Mouse (Mus musculus) embryo, embryonic 11 days (tissue): Measurements from ENCODE around the gene Rtraf.
A peak's percentile ranks its signal among the peaks of the same experiment; 100 is the strongest.
"Not testable (repeated sequence)": the region's sequence is repeated elsewhere in the genome, so short reads cannot be mapped to it uniquely, and the experiment has no call there.

Experiments used
- DNase-seq: peaks from one replicate; pipeline ENCODE4 v3.0.0-alpha.2; 2015

Gene Rtraf

DNA sequence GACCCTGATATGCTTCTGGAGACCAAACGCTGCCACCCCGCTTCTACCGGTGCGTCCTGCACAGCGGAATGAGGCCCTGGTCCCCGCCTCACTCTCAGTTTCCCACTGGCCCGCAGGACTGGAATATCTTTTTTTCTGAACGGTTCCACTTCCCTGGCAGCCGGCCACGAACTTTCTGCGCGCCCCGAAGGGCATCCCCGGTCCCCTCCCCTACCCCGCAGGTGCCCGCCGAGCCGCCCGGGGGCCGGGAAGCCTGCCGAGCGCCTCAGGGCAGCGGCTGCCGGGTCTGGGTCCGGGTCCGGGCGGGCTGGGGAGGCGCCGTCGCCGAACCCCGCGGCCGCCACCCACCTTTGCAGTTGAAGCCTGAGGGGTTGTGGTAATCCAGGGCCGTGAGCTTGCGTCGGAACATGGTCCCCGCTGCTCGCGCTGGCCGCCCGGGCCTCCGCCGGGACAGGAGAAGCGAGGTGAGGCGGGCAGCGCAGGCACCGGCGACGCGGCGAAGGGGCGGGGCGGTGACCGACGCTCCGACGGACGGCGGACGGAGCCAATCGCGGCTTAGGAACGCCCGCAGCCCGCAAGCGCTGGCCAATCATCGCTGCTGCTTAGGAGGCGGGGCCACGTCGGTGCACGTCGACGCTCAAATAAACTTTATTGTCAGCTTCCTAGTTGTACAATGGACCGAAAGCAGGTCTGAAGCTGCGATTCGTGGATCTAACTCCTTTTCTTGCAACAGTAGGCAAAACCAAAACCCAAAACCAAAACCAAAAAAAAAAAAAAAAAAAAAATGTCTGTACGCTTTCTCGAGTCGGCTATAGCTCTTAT lies at the start of gene Rtraf:
TSS of gene Rtraf (minus strand) at position 504 of the 822 bp plus-strand sequence.
- DNase-seq: peak; percentile 98

- no peak for DNase-seq
Measured at GRCm38 (mm10) chr14:19867286-19867935, 43.8 kb upstream of the Rtraf start.

- DNase-seq: not testable (repeated sequence)
Measured at GRCm38 (mm10) chr14:19865121-19865520, 41.5 kb upstream of the Rtraf start.

GRCm38 (mm10) chr14:19861311-19862080 lies 37.9 kb upstream of the Rtraf start:
- DNase-seq: no peak

- DNase-seq: no peak
Measured at GRCm38 (mm10) chr14:19860281-19860680, 36.7 kb upstream of the Rtraf start.

DNA sequence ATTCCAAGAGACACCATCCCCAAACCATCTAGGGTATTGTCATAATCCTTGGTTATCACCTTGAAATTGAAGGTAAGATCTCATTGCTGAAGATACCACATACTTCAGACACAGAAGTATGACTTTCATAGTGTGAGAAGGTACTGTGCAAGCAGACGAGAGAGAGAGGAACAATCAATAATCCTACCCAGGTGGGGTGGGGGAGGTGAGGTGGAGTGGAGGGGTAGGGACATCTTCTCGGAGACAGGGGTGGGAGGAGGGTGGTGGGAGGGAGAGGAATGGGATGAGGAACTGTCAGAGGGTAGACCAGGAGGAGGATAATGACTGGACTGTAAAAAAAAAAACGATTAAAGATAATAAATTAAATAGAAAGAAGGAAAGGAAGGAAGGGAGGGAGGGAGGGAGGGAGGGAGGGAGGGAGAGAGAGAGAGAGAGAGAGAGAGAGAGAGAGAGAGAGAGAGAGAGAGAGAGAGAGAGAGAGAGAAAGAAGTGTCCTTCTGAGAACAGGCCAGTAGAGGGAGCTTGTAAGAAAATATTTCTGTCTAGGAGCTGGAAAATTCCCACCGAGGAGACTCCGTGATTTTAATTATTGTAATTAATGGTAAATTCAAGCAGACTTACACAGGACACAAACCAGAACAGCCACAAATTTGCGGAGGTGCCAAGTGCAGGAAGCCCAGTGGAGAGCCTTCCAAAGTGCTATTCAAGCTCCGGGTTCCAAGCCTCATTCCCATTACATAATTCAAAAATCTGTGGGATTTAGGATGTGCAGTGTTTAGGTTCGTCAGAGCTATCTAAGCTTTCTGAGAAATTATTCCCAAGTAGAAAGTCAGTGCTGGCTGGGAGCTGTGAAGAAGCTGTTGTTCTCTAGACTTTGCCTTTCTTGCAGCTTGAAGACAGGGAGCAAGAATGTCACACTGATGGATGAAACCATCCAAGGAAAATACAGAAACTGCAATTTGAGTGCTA lies 35.5 kb upstream of the Rtraf start:
- DNase-seq: peak; percentile 57

- DNase-seq: no peak
Measured at GRCm38 (mm10) chr14:19858279-19858678, 34.7 kb upstream of the Rtraf start.

- no peak for DNase-seq
Measured at GRCm38 (mm10) chr14:19853471-19853870, 29.8 kb upstream of the Rtraf start.

DNA sequence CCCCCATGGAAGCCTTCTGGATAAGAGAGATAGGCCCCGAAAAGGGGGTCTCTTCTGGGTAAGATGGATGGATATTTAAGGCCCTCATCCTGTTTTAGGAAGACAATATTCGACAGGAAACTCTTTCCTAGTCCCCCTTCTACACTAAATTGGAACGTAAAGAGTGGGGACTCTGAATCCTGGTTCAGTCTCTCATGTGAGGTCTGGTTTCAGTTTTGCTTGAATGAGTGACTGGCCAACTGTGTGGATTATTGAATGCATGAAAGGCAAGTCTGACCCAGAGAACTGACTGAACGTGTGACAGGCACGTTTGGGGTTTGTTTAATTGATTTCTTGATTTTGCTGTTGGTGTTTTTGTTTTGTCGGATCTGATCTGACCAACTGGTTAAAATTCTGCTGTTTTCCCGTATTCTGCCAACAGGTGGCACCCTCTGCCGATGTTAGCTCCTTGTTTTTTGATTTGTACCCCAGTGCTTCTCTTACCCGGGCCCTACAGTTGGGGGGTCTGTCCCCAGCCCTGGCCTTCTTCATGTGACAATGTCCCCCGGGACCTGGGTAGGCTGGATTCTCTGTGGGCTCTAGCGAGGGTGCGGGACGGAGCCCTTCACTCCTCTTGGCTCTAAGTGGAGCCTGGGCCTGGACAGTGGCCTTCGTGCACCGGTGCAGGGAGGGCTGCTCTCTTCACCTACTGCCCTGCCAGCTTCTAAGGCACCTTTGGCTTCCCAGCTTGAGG lies 16.1 kb upstream of the Rtraf start:
- DNase-seq: peak; percentile 75

- no peak for DNase-seq
Measured at GRCm38 (mm10) chr14:19836289-19836688, 12.7 kb upstream of the Rtraf start.

DNA sequence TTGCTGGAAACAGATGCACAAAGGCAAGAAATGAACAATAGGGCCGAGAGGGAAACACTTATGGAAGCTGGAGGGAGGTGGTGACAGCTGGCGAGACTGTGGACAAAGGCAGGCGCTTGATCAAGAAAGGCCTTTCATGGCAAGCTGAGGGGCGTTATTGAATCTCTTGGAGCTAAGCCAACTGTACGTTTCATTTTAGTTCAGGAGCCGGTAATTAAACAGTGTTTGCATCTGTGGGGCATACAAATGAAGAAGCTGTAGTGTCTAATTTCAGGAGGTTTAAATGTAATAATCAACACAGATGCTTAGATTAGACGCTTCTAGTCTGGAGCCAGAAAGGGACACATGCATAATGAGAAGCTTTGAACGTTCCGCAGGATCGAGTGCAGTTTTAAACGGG lies 1.9 kb upstream of the Rtraf start:
- DNase-seq: peak; percentile 46

GRCm38 (mm10) chr14:19821686-19822085 lies 1.9 kb downstream of the Rtraf start:
- no peak for DNase-seq

GRCm38 (mm10) chr14:19817949-19818348 lies 5.7 kb downstream of the Rtraf start:
- DNase-seq: peak; percentile 84

- no peak for DNase-seq
Measured at GRCm38 (mm10) chr14:19813061-19813460, 10.6 kb downstream of the Rtraf start.

- no peak for DNase-seq
Measured at GRCm38 (mm10) chr14:19809934-19810333, 13.7 kb downstream of the Rtraf start.

DNA sequence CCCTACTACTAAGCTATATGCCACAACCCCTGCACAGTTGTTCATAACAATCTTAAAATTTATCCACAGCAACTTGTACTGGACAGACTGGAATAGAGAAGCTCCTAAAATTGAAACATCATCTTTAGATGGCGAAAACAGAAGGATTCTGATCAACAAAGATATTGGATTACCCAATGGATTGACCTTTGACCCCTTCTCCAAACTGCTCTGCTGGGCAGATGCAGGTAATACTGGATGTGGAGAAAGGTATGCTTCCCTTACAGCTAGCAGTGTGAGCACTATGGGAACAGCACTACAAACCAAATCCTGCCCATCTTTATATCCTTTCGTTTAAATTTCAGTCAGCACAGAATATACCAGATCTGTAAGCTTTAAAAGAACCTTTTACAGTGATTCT lies 15.8 kb downstream of the Rtraf start:
- no peak for DNase-seq

DNA sequence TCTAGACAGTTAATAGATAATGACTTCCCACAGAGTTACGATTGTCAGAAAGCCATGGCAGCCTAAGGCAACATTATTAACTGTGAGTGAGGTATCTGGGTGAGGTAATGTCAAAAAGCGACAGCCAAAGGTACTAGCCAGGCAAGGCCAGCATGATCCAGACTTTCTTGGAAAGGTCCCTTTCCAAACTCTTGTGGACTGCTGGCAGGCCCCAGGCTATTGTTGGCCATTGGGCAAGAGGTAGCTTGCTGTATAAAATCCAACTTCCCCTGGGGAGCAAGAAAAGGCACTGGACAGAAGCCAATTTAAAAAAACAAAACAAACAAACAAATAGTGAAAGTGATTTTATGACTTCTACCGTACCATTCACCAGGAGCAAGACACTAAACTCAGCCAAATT lies 16.3 kb downstream of the Rtraf start:
- DNase-seq: no peak

DNA sequence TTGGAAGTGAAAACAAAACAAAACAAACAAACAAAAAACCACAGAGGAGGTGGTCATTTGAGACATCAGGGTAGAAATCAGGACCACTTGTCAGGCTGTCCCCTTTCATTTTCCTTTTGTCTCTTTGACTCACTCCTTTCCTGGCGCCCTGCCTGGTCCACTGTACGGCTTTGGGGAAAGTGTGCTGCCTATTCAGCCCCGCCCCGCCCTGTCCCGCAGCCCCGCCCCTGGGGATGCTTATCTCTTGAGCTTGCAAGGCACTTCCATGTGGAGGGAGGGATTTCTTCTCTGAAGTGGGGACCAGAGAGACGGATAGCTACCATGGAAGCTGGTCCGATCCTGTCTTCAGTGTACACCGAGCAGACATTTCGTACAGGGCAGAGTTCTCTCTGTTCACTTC lies 20.0 kb downstream of the Rtraf start:
- DNase-seq: no peak

- DNase-seq: no peak
Measured at GRCm38 (mm10) chr14:19803222-19803621, 20.4 kb downstream of the Rtraf start.

DNA sequence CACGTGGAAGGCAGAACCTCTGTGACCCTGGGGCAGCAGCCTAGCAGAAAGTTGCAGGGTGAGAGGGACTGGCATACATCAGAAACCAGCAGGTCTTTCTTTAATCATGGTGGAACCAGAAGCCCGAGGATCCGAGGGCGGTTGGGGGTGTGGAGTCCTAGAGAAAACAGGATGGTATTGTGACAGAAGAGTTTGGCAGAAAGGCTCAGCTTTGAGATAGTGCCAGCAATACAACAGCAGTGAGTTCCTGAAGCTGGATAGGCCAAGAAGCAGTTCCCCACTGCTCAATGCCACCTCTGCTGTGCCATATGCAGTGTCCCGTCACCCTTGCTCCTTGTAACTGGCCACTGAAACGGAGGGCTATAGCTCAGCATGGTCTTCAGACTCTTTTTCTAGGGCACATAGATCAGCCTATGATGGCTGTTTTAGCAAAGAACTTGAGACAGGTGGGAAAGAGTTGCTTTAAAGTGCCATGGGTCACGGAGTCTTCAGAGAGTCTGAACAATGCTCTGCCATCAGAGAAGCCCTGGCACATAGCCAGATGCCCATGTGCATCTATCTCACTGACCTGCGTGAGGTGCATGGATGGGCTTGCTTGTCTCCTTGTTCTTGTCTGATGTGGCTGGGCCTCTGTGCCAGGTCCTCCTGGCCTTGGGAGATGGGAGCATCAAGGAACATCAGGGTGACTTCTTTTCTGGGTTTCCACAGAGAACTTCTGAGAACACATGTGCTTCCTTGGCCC lies 22.0 kb downstream of the Rtraf start:
- DNase-seq: no peak

DNA sequence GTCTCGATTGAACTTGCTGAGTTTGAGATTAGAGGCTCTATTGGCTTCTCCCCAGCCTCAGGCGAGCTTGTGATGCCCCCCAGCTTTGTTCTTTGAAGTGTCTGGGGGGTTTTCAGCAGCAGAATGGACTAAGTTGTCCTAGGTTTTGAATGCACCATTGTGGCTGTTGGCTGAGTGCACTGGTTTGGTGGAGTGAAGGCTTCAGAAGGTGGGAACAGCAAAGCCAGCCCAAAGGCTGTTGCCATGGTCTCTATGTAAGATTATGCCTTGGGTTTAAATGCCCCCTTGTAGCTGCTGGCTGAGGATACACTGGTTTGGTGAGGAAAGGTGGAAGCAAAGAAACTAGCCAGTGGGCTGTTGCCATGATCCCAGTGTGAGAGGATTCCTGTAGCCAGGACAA lies 23.1 kb downstream of the Rtraf start:
- no peak for DNase-seq
